ENCODE assay signal across 8 mouse cellular contexts in genomic region chr9:65293580-65293972, GRCm38 (mm10). TPM values are rescaled to one million over a fixed set of nuclear protein-coding genes. Genes with fewer than 3 reads are reported as not detected.
DNase-seq lines count a peak whose midpoint lies in the region; ATAC-seq and TF ChIP-seq lines count a peak whose summit lies in the region.

No protein-coding gene starts in this region.

- H3K9ac ChIP-seq in forebrain, embryonic 12.5 days: peak overlapping the region; percentile 94
- peak overlapping the region; percentile 80 for H3K9ac ChIP-seq in liver, embryonic 13.5 days
- peak overlapping the region; percentile 43 for H3K9ac ChIP-seq in stomach, embryonic 15.5 days

- peaks cover 21% of the 10 kb centered on the region for H3K79me3 ChIP-seq in C2C12 (ENCODE audit: low read depth)

- peak overlapping the region; percentile 57; the same call in 1 of the 2 replicates for H3K27ac ChIP-seq in forebrain, embryonic 12.5 days
- H3K27ac ChIP-seq in liver, embryonic 13.5 days: peak overlapping the region; percentile 83
- H3K27ac ChIP-seq in stomach, embryonic 15.5 days: peak overlapping the region; percentile 84

- WGBS in forebrain, embryonic 12.5 days: 2% methylated on average over 9 of the region's 9 CpGs
- 1% methylated on average over 9 of the region's 9 CpGs for WGBS in liver, embryonic 13.5 days (ENCODE audit: insufficient replicate concordance)
- WGBS in stomach, embryonic 15.5 days: under 1% methylated on average over 9 of the region's 9 CpGs

- no peak for TF ChIP-seq CTCF in C2C12 (IDR thresholded peaks at IDR 0.05; ENCODE audit: control insufficient read depth, insufficient read depth, insufficient read length)

- peaks cover 8% of the 10 kb centered on the region for H3K36me3 ChIP-seq in C2C12 (ENCODE audit: control insufficient read depth, insufficient read depth)
- peaks cover 12% of the 10 kb centered on the region for H3K36me3 ChIP-seq in forebrain, embryonic 12.5 days (replicated peaks)
- peaks cover 10% of the 10 kb centered on the region for H3K36me3 ChIP-seq in liver, embryonic 13.5 days
- H3K36me3 ChIP-seq in stomach, embryonic 15.5 days: peaks cover 7% of the 10 kb centered on the region; the same call in 1 of the 2 replicates

- peaks cover 21% of the 10 kb centered on the region for H3K4me1 ChIP-seq in forebrain, embryonic 12.5 days
- peaks cover 34% of the 10 kb centered on the region for H3K4me1 ChIP-seq in liver, embryonic 13.5 days (replicated peaks)
- no peaks in the 10 kb centered on the region for H3K4me1 ChIP-seq in stomach, embryonic 15.5 days

- H3K4me2 ChIP-seq in forebrain, embryonic 12.5 days: peak overlapping the region; percentile 75
- peak overlapping the region; percentile 78 for H3K4me2 ChIP-seq in liver, embryonic 13.5 days
- peak overlapping the region; percentile 56 for H3K4me2 ChIP-seq in stomach, embryonic 15.5 days

- no peaks in the 10 kb centered on the region for H3K27me3 ChIP-seq in C2C12 (ENCODE audit: control insufficient read depth, insufficient read depth, insufficient read length)
- H3K27me3 ChIP-seq in forebrain, embryonic 12.5 days: no peaks in the 10 kb centered on the region
- H3K27me3 ChIP-seq in liver, embryonic 13.5 days: no peaks in the 10 kb centered on the region
- no peaks in the 10 kb centered on the region for H3K27me3 ChIP-seq in stomach, embryonic 15.5 days (replicated peaks)

- H3ac ChIP-seq in C2C12 (ENCODE audit: control insufficient read depth, insufficient read length, low read depth): peak overlapping the region; percentile 81

- DNase-seq in cerebellum, adult 8-10 months: peak; percentile 25
- no peak for DNase-seq in cerebellum, postnatal 36 days
- DNase-seq in liver, embryonic 13.5 days: no peak
- no peak for DNase-seq in layer of hippocampus, adult 8-10 months (ENCODE audit: low spot score in 2 of 2)
- no peak for DNase-seq in kidney, postnatal 36 days

- ATAC-seq in forebrain, embryonic 12.5 days (ENCODE audit: low FRiP score): peak; percentile 42; the same call in 1 of the 2 replicates
- no peak for ATAC-seq in liver, embryonic 13.5 days (ENCODE audit: low read depth)
- ATAC-seq in stomach, embryonic 15.5 days (ENCODE audit: insufficient read depth, low FRiP score, low read depth): no peak

- no peaks in the 10 kb centered on the region for H3K9me3 ChIP-seq in forebrain, embryonic 12.5 days
- no peaks in the 10 kb centered on the region for H3K9me3 ChIP-seq in liver, embryonic 13.5 days (replicated peaks)
- no peaks in the 10 kb centered on the region for H3K9me3 ChIP-seq in stomach, embryonic 15.5 days

- peak overlapping the region; percentile 41 for H3K4me3 ChIP-seq in C2C12 (ENCODE audit: insufficient read depth, poor library complexity, severe bottlenecking)
- peak overlapping the region; percentile 94 for H3K4me3 ChIP-seq in forebrain, embryonic 12.5 days (replicated peaks)
- peak overlapping the region; percentile 94 for H3K4me3 ChIP-seq in liver, embryonic 13.5 days (replicated peaks)
- peak overlapping the region; percentile 79 for H3K4me3 ChIP-seq in stomach, embryonic 15.5 days (replicated peaks)

- H3K79me2 ChIP-seq in C2C12 (ENCODE audit: control insufficient read depth, insufficient read depth): peaks cover 42% of the 10 kb centered on the region

TF ChIP-seq in C2C12, 6 proteins besides CTCF, POLR2A, EP300 and RAD21:
- TF ChIP-seq CEBPB (IDR thresholded peaks at IDR 0.05; ENCODE audit: low read depth) (no peak), MYOG (IDR thresholded peaks at IDR 0.05; ENCODE audit: control insufficient read depth, extremely low read depth, insufficient read length) (no peak), MYOD1 (IDR thresholded peaks at IDR 0.05; ENCODE audit: control insufficient read depth, insufficient read length, low read depth) (no peak), MAX (IDR thresholded peaks at IDR 0.05) (no peak), FOSL1 (IDR thresholded peaks at IDR 0.05; ENCODE audit: insufficient read depth, low read length, poor library complexity, severe bottlenecking) (no peak), USF1 (IDR thresholded peaks at IDR 0.05; ENCODE audit: low read depth) (no peak)
TF ChIP-seq in C2C12: peak in this region for 0.

RNA-seq across cellular contexts. Expression of gene Clpx, which starts 0.5 kb away (rescaled TPM):
- polyA plus RNA-seq in C2C12 (2012; fragmentation: generic; extraction: Trizol): 9.3 TPM
- 50.7 and 52.8 TPM in 2 replicates for polyA plus RNA-seq in forebrain, embryonic 12.5 days (2016; fragmentation: Nextera tagmentation; extraction: Ambion mirVana)
- 31.5 and 39.5 TPM in 2 replicates for polyA plus RNA-seq in liver, embryonic 13.5 days (2015; fragmentation: Nextera tagmentation; extraction: Ambion mirVana)
- polyA plus RNA-seq in stomach, embryonic 15.5 days (2015; fragmentation: Nextera tagmentation; extraction: Ambion mirVana): 47.8 and 50.4 TPM in 2 replicates
- total RNA-seq in layer of hippocampus, adult 8-10 months (2022): 10 to 100 TPM; 31.8 to 35.7 (median 32.3) TPM

RNA-seq across cellular contexts. Expression of gene Cilp, which starts 28.6 kb away (rescaled TPM):
- polyA plus RNA-seq in C2C12 (2012; fragmentation: generic; extraction: Trizol): 0.01 TPM
- polyA plus RNA-seq in forebrain, embryonic 12.5 days (2016; fragmentation: Nextera tagmentation; extraction: Ambion mirVana): 0.65 and 0.68 TPM in 2 replicates
- 0.05 and 0.08 TPM in 2 replicates for polyA plus RNA-seq in liver, embryonic 13.5 days (2015; fragmentation: Nextera tagmentation; extraction: Ambion mirVana)
- polyA plus RNA-seq in stomach, embryonic 15.5 days (2015; fragmentation: Nextera tagmentation; extraction: Ambion mirVana): 0.82 and 0.95 TPM in 2 replicates
- total RNA-seq in layer of hippocampus, adult 8-10 months (2022): under 1 TPM in 2 of 4 experiments, not detected in 2; 0.10 to 0.16 TPM

RNA-seq across cellular contexts. Expression of gene Pdcd7, which starts 52.3 kb away (rescaled TPM):
- polyA plus RNA-seq in C2C12 (2012; fragmentation: generic; extraction: Trizol): 9.7 TPM
- polyA plus RNA-seq in forebrain, embryonic 12.5 days (2016; fragmentation: Nextera tagmentation; extraction: Ambion mirVana): 11.9 and 12.1 TPM in 2 replicates
- polyA plus RNA-seq in liver, embryonic 13.5 days (2015; fragmentation: Nextera tagmentation; extraction: Ambion mirVana): 4.0 and 4.4 TPM in 2 replicates
- polyA plus RNA-seq in stomach, embryonic 15.5 days (2015; fragmentation: Nextera tagmentation; extraction: Ambion mirVana): 8.4 and 8.6 TPM in 2 replicates
- 10 to 100 TPM; 27.6 to 31.2 (median 29.1) TPM for total RNA-seq in layer of hippocampus, adult 8-10 months (2022)

Comparison
In these comparisons a context has a peak if more than half of its experiments do, and no peak if none do; other contexts are left out.
1. H3K4me3 ChIP-seq: peak in every context shown above with its lines; median percentile 94 in forebrain, embryonic 12.5 days; 94 in liver, embryonic 13.5 days; 79 in stomach, embryonic 15.5 days; 41 in C2C12.
2. H3K9ac ChIP-seq: peak in every context shown above with its lines; median percentile 94 in forebrain, embryonic 12.5 days; 80 in liver, embryonic 13.5 days; 43 in stomach, embryonic 15.5 days.